Mouse (Mus musculus) CD4-positive, CD25-positive, alpha-beta regulatory T cell, adult 4 months (primary cell): Measurements from ENCODE around the gene Nr1d2. TPM values are rescaled to one million over a fixed set of nuclear protein-coding genes. Genes with fewer than 3 reads are reported as not detected.
A peak's percentile ranks its signal among the peaks of the same experiment; 100 is the strongest.
"Not testable (repeated sequence)": the region's sequence is repeated elsewhere in the genome, so short reads cannot be mapped to it uniquely, and the experiment has no call there.

ENCODE experiments used
- ATAC-seq: one replicate; pipeline ENCODE4 v1.8.0; 2017
- polyA plus RNA-seq, 2 experiments: library from polyadenylated mRNA; unstranded; fragments of 100-300 nt; shearing (Covaris generic); gene quantifications; one replicate each; pipeline ENCODE4 v1.2.1; 2017

Nr1d2 gene
- 10 to 100 TPM; 10.2 to 12.8 TPM for polyA plus RNA-seq

DNA sequence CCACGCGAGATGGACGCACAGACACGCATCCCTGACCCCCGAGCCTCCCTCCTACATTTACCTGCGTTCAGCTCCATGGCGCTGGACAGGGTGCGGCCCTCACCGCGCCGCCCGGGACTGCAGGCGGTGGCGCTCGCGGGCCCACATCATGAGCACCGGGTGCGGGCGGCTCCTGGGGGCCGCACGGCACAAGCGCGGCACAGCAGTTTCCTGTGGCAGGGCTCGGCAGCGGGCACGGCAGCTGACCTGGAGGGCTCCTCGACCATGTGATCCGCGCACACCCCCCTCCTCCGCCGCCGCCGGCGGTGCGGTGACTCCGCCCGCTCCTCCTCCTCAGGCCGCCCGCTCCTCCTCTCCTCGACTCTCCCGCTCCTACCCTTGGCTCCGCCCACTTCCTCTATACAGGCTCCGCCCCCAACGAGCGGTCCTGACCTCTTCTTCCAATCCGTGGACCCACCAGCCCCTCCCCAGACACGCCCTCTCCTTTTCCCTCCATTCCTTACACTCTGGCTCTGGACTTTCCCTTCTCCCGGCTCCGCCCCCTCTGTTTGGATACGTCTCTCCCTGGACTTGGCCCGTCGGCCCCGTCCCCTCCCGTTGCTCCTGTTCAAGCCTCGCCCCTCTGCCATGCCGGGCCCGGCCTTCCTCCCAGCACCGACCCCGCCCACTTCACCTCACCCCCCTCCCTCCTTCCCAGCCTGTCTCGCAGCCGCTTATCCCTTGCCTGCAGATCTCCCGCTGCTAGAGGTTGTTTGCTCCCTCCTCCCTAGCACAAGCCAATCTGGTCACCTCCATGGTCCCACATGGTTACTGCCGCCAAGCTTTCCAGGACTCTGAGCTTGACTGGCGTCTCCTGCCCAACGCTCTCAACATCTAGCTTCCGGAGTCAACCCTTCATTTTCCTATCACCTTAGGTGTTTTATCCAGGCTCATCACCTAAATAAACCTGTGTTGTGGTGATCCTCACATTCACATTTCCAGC lies at the start of gene Nr1d2:
Nr1d2 (minus strand) TSS at position 378 of the 982 bp plus-strand sequence.
- ATAC-seq: peak; percentile 73

DNA sequence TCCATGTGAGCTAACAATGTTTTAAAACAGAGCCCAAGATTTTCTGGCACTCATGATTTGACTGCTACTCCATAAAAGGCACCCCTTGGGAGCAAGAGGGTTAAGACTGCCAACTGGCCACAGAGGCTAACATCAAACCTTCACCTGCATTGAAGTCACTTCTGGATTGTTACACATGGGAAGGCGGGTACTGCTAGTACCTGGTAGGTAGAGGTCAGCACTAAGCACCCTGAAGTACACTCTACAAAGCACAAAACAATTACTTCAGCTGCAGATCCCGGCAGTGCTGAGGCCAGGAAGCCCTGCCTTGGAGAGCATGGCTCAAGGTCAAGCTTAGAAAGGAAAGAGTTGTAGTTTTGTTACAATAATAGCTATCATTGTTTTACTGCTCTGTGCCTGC lies 48.5 kb upstream of the Nr1d2 start:
- ATAC-seq: no peak

DNA sequence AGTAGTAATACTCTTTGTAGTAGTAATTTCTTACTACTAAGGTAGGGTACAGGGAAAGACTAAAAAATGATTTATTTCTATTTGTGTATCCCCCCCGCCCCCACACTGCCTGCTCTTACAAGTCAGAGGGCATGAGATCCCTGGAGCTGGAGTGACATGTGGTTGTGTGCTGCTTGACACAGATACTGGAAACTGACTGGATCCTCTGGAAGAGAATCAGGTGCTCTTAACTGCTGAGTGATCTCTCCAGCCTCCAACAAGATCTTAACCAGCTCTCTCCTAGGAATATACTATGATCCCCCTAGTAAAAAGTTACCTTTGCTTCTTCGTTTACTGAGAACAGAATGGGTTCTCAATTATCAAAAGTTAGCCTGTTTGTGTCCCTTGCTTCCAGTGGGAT lies 47.5 kb upstream of the Nr1d2 start:
- no peak for ATAC-seq

DNA sequence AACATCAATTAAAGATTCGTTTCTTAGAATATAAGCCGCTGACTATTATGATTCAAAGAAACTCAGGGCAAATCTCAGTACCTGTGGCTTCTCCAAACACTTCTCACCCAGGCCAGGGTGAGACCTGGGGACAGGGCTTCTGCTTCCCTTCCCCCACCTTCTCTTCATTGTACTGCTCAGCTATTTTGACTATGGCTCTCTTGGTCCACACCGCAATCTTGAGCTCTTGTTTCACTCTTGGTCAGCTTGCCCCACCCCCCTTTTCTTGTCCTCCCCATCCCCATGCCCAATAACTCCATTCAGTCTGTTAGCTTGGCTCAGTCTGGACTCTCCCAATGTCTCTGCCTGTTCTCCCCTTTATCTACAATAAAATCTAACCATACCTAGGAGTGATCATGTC lies 46.5 kb upstream of the Nr1d2 start:
- no peak for ATAC-seq

DNA sequence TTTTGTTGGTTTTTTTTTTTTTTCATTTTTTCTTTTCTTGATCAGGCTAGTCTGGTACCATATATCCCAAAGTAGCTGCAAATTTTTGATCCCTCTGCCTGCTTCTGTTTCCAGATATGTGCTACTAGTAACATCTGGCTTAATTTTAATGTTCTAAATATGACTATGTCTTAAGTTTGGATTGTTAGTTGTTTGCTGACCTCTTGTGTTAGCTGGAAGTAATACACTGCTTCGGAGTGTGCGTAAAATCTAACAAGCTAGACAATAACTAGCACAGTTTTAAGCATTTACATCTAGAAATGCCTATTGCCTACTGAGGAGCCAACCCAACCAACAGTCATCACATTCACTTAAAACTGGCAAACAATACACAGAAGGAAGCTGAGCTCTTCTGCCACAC lies 45.7 kb upstream of the Nr1d2 start:
- peak; percentile 77 for ATAC-seq

DNA sequence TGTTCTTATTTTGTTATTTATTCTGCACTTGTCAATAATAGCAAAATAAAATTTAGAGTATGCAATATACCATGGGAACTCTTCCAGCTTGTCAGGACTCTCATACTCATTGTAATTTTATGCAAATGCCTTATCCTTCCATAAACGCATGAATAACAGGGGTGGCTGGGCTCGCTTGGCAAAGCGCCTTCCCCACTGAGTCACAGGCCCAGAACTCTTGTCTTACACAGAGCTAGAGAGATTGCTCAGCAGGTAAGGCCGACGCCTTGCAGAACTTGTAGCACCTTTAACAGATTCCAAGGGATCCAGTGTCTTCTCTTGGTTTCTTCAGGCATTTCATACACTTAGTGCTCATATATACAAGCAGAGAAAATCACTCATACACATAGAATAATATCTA lies 41.4 kb upstream of the Nr1d2 start:
- no peak for ATAC-seq

DNA sequence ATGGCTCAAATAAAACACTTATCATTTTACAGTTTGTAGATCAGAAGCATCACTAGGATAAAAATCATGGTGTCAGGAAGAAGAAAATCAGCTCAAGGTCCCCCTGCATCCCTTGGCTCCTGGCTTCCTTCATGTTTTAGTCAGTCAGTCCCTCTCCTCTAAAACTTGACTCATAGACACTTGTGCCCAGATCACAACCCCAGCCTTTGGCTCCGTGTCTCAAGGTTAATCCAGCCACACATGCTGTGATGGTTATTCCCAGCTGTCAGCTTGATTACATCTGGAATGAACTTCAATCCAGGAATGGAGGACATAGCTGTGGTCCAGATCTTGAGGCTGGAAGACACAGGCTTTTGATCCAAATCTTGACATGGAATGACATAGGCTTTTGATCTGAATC lies 35.6 kb upstream of the Nr1d2 start:
- ATAC-seq: no peak

DNA sequence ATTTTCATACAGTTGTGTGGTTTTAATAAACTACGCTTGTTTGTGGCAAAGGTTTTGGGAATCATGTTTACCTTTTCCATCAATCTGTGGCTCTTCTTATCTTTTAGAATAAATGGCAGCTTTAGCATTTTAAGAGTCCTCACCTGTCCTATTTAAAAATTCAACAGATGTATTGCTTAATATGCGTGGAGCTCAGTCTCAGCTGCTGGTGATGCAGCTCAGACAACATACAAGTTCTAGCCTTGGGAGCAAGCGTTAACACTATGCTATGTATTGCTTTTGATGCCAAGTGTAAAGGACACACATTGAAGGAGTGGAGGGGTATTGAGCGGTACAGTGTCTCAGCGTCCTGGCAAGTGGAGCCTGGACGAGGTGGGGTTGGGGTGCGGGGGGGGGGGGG lies 32.7 kb upstream of the Nr1d2 start:
- ATAC-seq: no peak

DNA sequence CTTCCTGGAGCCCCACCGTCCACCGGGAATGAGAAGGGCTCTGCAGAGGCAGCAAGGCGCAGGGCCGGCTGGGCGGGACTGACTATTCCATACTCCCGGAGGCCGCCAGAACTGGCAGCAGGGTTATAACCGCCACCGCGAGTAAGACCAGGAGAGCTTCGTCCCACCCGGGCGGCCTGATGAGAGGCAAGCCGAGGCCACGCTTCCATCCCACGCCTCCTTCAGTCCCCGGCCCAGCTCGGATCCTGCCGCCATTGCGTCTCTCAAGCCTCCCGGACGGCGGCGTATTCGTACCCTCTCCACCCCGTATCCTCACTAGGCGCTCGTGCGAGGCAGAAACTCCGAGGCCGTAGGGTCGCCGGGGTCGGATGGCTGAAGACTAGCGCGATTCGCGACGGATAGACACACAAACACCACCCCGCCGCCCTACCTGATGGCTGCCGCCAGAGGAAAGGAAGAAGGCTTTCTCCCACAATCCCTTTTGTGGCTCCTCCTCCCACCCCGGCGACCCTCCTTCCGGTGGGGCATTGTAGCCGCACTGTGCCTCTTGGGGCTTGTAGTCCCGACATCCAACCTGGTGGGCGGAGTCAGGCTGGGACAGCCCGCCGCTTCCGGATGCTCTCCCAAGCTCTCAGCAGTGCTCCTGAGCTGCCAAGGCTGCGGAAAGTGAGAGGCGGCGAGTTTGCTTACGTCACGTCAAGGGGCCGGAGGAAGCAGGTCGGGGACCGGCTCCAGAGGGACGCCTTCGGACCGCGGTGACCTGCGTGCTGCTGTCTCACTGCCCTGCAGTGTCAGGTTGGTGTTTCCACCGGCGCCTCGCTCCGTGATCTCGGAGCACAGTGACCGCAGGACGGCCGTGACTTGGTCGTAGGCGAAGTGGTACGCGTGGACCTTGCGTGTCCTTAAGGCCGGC lies 31.9 kb upstream of the Nr1d2 start, which contains the start of the genes Nkiras1 and Rpl15:
Nkiras1 (plus strand) TSS at position 608 of the 913 bp plus-strand sequence.
Rpl15 (minus strand) TSS at position 863 of the 913 bp plus-strand sequence.
- peak; percentile 97 for ATAC-seq

DNA sequence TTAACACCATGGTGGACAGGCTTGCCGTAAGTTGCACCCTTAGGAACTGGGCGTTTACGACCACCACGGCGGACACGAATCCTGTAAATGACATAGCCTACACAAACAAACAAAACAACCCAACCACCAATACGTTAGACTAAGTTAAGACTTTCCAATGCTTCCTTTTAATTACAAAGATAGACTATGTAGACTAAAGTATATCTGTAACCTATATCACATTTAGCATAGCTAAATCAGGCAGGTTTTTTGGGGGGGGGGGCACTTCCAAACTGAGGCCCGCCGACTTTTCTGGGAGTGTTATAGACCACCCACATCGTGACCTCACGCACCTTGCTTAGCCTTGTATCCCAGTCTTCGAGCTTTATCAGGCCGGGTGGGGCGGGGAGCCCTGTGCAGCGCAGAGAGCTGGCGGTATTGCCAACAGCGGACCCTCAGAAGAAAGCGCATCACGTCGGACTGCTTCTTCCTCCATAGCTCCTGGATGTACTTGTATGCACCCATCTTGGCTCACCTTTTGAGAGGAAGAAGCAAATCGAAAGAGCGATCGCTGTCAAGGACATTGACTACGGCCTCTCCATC lies 31.1 kb upstream of the Nr1d2 start:
- not testable (repeated sequence) for ATAC-seq

DNA sequence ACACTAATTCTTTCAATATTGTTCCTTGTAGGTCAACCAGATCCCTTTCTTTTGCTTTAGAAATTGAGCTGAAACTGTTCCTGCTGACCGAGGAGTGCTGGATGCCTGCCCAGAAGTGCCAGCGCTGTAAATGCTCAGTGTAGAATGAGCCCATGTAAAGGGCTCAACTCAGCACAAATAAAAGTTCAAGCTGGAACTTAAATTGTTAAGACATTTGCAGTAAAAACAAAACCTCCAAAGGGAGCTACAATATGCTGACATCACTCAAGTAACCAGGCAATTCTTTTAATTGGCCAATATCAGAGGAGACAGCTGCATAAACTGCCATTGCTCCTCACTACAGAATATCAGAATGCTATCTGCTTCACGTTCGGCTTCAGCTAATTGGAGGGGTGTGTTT lies 24.5 kb upstream of the Nr1d2 start:
- no peak for ATAC-seq

DNA sequence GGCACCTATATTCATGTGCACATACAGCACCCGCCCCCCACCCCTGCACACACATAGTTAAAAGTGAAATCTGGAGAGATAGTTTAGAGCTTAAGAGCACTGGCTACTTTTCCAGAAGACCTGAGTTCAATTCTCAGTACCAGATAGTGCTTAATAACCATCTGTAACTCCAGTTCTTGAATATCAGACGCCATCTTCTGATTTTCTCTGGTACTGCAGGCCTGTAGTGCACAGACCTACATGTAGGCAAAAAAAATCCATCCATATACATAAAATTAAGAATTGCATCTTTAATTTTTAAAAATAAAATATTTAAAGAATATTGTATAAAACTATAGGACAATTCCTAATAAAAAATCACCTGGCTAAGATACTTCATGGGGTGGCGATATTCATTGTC lies 22.3 kb upstream of the Nr1d2 start:
- ATAC-seq: no peak

DNA sequence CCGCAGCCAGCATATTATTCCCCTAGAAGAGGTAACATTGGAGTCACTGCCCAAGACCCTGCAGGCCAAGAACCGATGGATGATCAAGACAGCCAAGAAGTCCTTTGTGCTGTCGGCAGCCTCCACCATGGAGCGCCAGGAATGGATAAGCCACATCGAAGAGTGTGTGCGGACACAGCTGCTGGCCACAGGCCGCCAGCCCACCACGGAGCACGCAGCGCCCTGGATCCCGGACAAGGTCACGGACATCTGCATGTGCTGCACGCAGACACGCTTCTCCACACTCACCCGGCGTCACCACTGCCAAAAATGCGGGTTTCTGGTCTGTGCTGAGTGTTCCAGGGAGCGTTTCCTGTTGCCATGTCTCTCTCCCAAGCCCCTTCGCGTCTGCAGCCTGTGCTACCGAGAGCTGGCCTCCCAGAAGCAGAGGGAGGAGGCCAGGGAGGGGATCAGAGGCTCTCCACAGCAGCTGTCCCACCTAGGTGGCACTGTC lies 3.8 kb upstream of the Nr1d2 start:
- no peak for ATAC-seq

DNA sequence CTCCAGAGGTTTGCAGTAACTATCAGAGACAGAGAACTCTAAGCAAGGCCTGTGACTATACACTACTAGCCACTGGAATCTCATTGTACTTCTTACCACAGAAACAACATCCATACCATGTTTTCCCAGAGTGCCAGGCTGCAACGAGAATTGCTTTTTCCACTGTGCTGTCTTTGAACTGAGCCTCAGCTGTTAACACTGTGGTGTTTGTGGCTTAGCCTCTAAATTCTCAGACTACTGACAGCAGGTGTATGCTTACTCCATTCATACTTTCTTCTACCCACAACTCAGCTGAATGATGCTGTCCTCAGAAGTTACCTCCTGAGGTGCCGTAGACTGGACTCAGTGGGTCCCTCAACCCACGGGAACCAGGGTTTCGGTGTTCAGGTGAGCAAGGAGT lies 2.9 kb upstream of the Nr1d2 start:
- ATAC-seq: no peak

DNA sequence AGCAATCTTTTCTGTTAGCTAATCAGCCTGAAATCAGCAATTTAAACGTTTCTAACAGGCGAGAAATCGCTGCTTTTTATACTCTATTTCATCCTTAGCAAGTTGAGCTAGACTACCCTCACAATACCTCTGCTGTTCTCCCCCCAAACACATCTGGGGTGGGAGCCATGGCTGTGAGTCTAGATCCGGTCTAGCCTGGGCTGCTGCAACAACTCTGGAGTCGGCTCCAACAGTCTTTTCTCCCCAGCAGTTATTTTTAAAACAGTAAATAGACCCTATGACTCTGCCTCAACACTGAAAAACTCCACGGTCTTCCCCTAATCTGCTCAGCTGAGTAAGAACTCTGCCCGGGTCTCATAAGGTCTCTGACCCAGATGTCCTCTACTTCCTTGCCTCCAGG lies 1.2 kb upstream of the Nr1d2 start:
- ATAC-seq: no peak

DNA sequence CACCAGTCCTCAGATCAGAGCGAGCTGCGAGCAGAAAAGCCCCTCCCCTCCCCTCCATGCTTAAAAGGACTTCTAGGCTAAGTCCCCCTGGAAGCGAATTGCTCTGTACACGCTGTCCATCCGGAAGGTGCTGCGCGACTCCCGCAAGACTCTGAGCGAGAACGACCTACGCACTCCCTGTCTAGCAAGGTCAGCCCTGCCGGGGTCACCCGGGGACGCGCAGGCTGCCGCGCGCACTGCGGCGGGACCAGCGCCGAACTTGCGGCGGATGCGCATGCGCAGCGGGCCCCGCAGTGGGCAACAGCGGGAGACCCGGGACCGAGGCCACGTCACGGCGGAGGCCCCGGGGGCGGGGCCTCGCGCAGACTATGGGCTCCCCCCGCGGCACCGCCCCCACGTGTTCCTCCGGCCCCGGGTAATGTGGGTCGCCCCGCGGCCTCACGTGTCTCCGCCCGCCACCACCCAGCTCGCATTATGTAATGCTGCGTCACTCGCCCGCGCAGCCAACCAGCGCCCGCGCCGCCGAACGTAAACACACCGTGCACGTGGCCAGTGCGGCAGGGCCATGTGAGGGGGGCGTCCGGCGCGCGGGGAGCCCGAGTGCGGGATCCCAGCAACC lies 687 bp downstream of the Nr1d2 start:
- ATAC-seq: peak; percentile 78

DNA sequence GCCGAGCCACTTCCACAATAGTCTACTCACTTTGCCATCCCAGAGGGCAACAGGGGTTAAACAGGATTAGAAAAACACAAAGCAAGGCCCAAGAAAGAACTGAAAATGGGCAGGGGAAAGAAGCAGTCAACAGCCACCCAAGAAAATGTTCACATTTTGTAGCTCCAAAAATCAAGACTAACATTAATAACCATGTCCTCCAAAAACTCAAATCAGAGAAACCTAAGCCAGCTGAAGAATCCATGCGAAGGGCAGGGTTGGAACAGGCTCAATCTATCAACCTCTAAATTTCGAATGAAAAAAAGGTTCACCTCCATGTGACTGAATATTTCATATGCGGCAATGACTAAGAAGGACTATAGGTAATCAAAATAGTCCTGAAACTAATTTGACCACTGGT lies 1.5 kb downstream of the Nr1d2 start:
- ATAC-seq: no peak

DNA sequence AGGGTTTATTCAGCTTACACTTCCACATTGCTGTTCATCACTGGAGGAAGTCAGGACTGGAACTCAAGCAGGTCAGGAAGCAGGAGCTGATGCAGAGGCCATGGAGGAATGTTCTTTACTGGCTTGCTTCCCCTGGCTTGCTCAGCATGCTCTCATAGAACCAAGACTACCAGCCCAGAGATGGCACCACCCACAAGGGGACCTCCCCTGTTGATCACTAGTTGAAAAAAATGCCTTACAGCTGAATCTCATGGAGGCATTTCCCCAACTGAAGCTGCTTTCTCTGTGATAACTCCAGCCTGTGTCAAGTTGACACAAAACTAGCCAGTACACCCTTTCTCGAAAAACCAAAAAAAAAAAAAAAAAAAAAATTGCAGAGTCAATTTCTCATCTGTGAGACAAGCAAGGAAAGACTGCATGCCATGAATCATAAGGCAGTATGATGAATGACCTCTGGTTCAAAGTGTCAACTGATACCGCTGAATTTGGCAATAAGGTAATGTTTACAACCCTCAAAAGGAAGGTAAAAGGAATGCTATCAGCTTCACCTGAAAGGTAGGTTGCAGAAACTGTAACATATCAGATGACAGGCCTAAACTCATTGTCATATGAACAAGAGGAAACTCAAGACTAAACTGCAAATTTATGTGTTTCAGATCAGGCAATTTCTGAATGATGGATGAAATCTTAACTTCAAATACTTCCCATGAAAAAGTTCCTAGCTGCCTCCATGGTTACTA lies 2.3 kb downstream of the Nr1d2 start:
- not testable (repeated sequence) for ATAC-seq

DNA sequence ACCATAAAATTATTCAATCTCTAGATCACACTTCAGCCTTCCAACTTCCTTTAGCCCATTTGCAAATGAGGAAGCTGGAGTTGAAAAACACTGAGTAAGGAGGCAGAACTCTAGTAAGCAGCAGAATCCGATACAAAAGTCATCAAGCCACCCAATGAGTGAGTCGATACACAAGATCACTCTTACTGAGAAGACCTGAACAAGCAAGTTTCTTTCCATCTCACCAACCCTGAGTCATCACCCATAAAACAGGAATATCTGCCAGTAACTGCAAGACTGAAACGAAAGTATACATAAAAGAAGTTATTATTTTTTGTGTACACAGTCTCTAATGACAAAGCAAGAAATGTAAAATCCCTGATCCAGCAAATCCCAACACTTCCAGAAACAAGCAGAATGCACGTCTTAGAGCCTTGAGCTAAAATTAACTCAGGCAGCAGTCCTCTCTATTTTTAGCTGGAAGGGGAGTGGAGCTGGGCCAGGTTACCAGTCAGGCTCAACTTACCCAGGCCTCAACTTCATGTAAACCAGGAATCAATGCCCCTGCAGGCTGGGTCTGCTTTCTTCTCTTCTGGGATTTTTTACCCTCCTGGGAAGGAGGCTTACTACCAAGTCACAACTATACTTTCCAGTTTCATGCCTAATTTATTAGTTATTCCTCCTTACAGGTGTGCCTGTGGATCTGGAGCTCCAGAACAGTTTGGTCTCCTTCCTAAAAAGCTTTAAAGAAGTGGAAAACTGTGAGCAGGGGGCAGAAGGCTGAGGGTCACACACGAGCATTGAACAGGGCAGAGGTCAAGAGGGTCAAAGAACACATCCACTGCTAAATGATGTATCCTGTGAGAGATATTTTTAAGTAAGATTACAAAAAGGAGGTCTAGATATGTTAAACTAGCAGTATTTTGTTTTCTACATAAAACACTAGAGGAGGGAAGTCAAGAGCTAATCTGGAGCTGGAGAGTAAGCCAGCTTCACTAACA lies 4.7 kb downstream of the Nr1d2 start:
- ATAC-seq: no peak

DNA sequence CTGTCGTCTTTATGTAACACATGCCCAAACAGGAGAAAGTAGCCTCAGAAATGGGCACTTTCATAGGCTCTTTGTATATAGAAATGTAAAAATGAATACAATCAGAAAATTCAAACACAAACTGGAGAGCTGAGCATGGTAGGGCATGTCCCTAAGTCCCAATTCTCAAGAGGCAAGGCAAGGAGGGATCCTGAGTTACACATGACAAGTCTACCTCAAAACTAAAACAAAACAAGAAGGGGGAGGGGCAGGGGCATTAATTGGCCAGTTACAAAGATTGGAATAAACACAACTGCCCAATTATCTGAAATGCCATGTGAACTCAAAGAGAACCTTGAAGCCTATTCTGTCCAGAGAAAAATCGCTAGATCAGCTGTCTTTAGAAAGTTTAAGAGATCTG lies 5.9 kb downstream of the Nr1d2 start:
- ATAC-seq: no peak
